Mouse (Mus musculus) embryonic facial prominence, embryonic 12.5 days (tissue): Measurements from ENCODE around the gene Ist1. TPM values are rescaled to one million over a fixed set of nuclear protein-coding genes. Genes with fewer than 3 reads are reported as not detected.
A peak's percentile ranks its signal among the peaks of the same experiment; 100 is the strongest.

Experiments
- ATAC-seq: fragments of 200-750 bp; cut with Nextera tagmentation; 2 replicates; pipeline ENCODE4 v1.8.0; 2017; ENCODE audit not compliant: insufficient number of reproducible peaks, insufficient read depth, low FRiP score, low TSS enrichment
- H3K27ac ChIP-seq: fragments of 300-500 bp; sonication (generic); 2 replicates; pipeline ENCODE4 v1.5.1; 2016; ENCODE audit warnings: mild to moderate bottlenecking
- H3K27me3 ChIP-seq: fragments of 300-500 bp; sonication (generic); 2 replicates; pipeline ENCODE4 v1.6.1; 2016; ENCODE audit warnings: mild to moderate bottlenecking, moderate library complexity
- H3K36me3 ChIP-seq: fragments of 300-500 bp; sonication (generic); 2 replicates; pipeline ENCODE4 v1.6.1; 2016; ENCODE audit warnings: mild to moderate bottlenecking
- H3K4me1 ChIP-seq: fragments of 300-500 bp; sonication (generic); 2 replicates; pipeline ENCODE4 v1.6.1; 2016
- H3K4me2 ChIP-seq: fragments of 300-500 bp; sonication (generic); replicated peaks from 2 replicates; pipeline ENCODE4 v1.6.1; 2016; ENCODE audit warnings: mild to moderate bottlenecking, moderate library complexity
- H3K4me3 ChIP-seq: fragments of 300-500 bp; sonication (generic); 2 replicates; pipeline ENCODE4 v1.5.1; 2016; ENCODE audit warnings: mild to moderate bottlenecking
- H3K9ac ChIP-seq: fragments of 300-500 bp; sonication (generic); 2 replicates; pipeline ENCODE4 v1.6.1; 2016; ENCODE audit warnings: mild to moderate bottlenecking, moderate library complexity
- H3K9me3 ChIP-seq: fragments of 300-500 bp; sonication (generic); 2 replicates; pipeline ENCODE4 v1.6.1; 2016; ENCODE audit warnings: mild to moderate bottlenecking, moderate library complexity
- WGBS: fragments of 180-500 bp; shearing (Covaris S2); methylation state at CpG from one replicate; pipeline ENCODE4 v1.1.7; 2016; 5-methylcytosine and 5-hydroxymethylcytosine counted together
- polyA plus RNA-seq: library from polyadenylated mRNA; unstranded; fragments of >200 nt; fragmentation: Nextera tagmentation; extraction: Ambion mirVana; gene quantifications from 2 replicates; pipeline ENCODE4 v1.2.1, GENCODE M21; 2016

Gene Ist1
- 157 and 165 TPM in 2 replicates for polyA plus RNA-seq

- Histone ChIP-seq H3K4me2 (peak within 1 kb of the TSS; percentile 80), H3K9ac (peak within 1 kb of the TSS; percentile 96), H3K36me3 (no peaks in the 10 kb centered on the region), H3K27ac (peak within 1 kb of the TSS; percentile 74), H3K4me1 (peaks cover 17% of the 10 kb centered on the region), H3K4me3 (peak within 1 kb of the TSS; percentile 99), H3K27me3 (no peaks in the 10 kb centered on the region; the same call in 1 of the 2 replicates), H3K9me3 (no peaks in the 10 kb centered on the region)
- WGBS = under 1% methylated on average over 57 of the region's 57 CpGs
- ATAC-seq = peak; percentile 92
Observed at GRCm38 (mm10) chr8:109693146-109693900, at the start of gene Ist1. Gene Ist1, minus strand, starts transcription at chr8:109693260.

GRCm38 (mm10) chr8:109738049-109738380 lies 45.0 kb upstream of the Ist1 start:
- Histone ChIP-seq H3K27me3 (no peaks in the 10 kb centered on the region), H3K9ac (no peak overlapping the region), H3K4me2 (peak overlapping the region; percentile 93), H3K4me3 (peak overlapping the region; percentile 93), H3K4me1 (peaks cover 14% of the 10 kb centered on the region), H3K9me3 (no peaks in the 10 kb centered on the region), H3K36me3 (peaks cover 18% of the 10 kb centered on the region), H3K27ac (no peak overlapping the region)
- no peak; the same call in 1 of the 2 replicates for ATAC-seq
- 92% methylated on average over 1 of the region's 1 CpGs for WGBS

- Histone ChIP-seq H3K4me2 (peak within 1 kb of the TSS; percentile 93), H3K4me3 (peak within 1 kb of the TSS; percentile 93), H3K9me3 (no peaks in the 10 kb centered on the region), H3K36me3 (peaks cover 24% of the 10 kb centered on the region), H3K9ac (peak within 1 kb of the TSS; percentile 95), H3K27me3 (no peaks in the 10 kb centered on the region), H3K27ac (peak within 1 kb of the TSS; percentile 57; the same call in 1 of the 2 replicates), H3K4me1 (peaks cover 14% of the 10 kb centered on the region)
- WGBS = under 1% methylated on average over 59 of the region's 59 CpGs
- peak; percentile 80 for ATAC-seq
Observed at GRCm38 (mm10) chr8:109737237-109738048, 44.4 kb upstream of the Ist1 start, which contains the start of gene Atxn1l. Gene Atxn1l, minus strand, starts transcription at chr8:109737739.

GRCm38 (mm10) chr8:109736819-109737218 lies 43.8 kb upstream of the Ist1 start:
- H3K4me2 ChIP-seq = peak overlapping the region; percentile 93
- H3K4me3 ChIP-seq = peak overlapping the region; percentile 93
- H3K36me3 ChIP-seq = peaks cover 30% of the 10 kb centered on the region
- ATAC-seq = no peak
- no peaks in the 10 kb centered on the region for H3K27me3 ChIP-seq
- H3K9ac ChIP-seq = peak overlapping the region; percentile 95
- 11% methylated on average over 8 of the region's 8 CpGs for WGBS
- H3K4me1 ChIP-seq = peaks cover 14% of the 10 kb centered on the region
- H3K9me3 ChIP-seq = no peaks in the 10 kb centered on the region
- no peak overlapping the region for H3K27ac ChIP-seq

GRCm38 (mm10) chr8:109734018-109734417 lies 41.0 kb upstream of the Ist1 start:
- no peak for ATAC-seq
- 88% methylated on average over 3 of the region's 3 CpGs for WGBS
- Histone ChIP-seq H3K9me3 (no peaks in the 10 kb centered on the region), H3K4me1 (peaks cover 14% of the 10 kb centered on the region), H3K4me2 (no peak overlapping the region), H3K4me3 (no peak overlapping the region), H3K27ac (no peak overlapping the region), H3K27me3 (no peaks in the 10 kb centered on the region), H3K9ac (no peak overlapping the region), H3K36me3 (peaks cover 41% of the 10 kb centered on the region)

DNA sequence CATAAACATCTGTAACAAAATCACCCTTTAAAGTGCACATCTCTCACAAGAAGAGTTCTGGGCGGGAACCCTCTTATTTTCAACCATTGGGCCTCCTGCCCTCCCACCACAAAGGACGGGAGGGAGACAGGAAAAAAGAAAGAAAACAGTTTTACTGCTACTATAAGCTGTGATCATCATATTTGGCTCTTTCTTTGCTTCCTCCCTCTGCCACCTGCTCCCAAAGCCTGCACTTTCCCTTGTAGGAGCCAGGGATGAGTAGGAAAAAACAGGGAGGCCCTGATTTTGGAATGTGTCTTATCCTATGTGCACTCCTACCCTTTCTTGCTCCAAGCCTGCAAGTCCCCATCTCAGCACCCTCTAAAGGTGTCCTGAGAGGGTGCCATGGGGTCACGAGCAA lies 38.0 kb upstream of the Ist1 start:
- Histone ChIP-seq H3K9me3 (no peaks in the 10 kb centered on the region), H3K9ac (no peak overlapping the region), H3K4me1 (peaks cover 4% of the 10 kb centered on the region), H3K36me3 (peaks cover 66% of the 10 kb centered on the region), H3K4me2 (no peak overlapping the region), H3K4me3 (no peak overlapping the region), H3K27ac (no peak overlapping the region), H3K27me3 (no peaks in the 10 kb centered on the region)
- WGBS = 83% methylated on average over 3 of the region's 3 CpGs
- ATAC-seq = no peak

- H3K4me1 ChIP-seq = no peaks in the 10 kb centered on the region
- H3K27me3 ChIP-seq = no peaks in the 10 kb centered on the region
- no peak overlapping the region for H3K27ac ChIP-seq
- no peak overlapping the region for H3K9ac ChIP-seq
- no peak overlapping the region for H3K4me2 ChIP-seq
- H3K9me3 ChIP-seq = no peaks in the 10 kb centered on the region
- 86% methylated on average over 3 of the region's 3 CpGs for WGBS
- H3K36me3 ChIP-seq = peaks cover 86% of the 10 kb centered on the region
- no peak for ATAC-seq
- no peak overlapping the region for H3K4me3 ChIP-seq
Observed at GRCm38 (mm10) chr8:109725106-109725505, 32.0 kb upstream of the Ist1 start.

DNA sequence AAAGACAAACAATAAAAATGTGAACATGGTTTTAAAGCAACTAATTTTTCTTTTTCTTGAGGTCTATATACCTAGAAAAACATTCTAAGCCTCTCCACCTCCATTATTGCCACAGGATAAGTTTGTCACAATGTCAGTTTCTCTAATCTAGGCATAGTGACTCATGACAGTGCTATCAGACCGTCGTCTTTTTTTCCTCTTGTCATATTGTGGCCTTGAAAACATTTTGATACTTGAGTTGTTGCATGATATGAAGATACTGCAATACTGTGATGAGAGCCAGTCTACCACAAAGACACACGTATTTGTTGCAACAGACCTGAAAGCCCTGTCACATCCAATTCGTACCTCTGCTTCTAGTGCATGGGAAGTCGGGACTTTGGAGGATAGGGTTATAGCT lies 21.9 kb upstream of the Ist1 start:
- H3K4me3 ChIP-seq = no peak overlapping the region
- H3K4me2 ChIP-seq = no peak overlapping the region
- no peaks in the 10 kb centered on the region for H3K4me1 ChIP-seq
- WGBS = 90% methylated on average over 5 of the region's 5 CpGs
- H3K27ac ChIP-seq = no peak overlapping the region
- no peaks in the 10 kb centered on the region for H3K9me3 ChIP-seq
- H3K27me3 ChIP-seq = no peaks in the 10 kb centered on the region
- peaks cover 88% of the 10 kb centered on the region for H3K36me3 ChIP-seq
- H3K9ac ChIP-seq = no peak overlapping the region
- ATAC-seq = no peak

DNA sequence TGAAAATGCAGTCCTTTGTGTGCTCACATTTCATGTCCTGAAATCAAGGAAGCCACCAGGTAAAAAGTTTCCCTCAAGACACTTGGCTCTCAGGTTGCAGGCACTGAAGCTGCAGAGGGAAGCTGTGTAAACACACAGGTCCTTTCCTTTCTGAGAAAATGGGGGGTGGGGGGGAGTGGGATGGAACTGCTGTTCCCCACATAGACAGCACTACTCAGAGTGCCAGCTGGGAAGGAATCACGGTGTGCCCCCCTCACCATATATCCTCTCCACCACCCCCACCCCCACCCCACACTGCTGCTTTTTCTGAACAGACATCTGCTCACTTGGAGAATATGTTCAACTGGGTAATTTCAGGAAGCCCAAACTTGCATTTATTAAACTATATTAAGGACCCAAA lies 19.5 kb upstream of the Ist1 start:
- Histone ChIP-seq H3K27me3 (no peaks in the 10 kb centered on the region), H3K4me3 (no peak overlapping the region), H3K9me3 (no peaks in the 10 kb centered on the region), H3K27ac (no peak overlapping the region), H3K9ac (no peak overlapping the region), H3K4me2 (no peak overlapping the region), H3K4me1 (peaks cover 12% of the 10 kb centered on the region), H3K36me3 (peaks cover 87% of the 10 kb centered on the region)
- ATAC-seq = no peak
- 80% methylated on average over 1 of the region's 1 CpGs for WGBS

- H3K9me3 ChIP-seq = no peaks in the 10 kb centered on the region
- H3K4me3 ChIP-seq = no peak overlapping the region
- no peak for ATAC-seq
- no peak overlapping the region for H3K9ac ChIP-seq
- H3K4me1 ChIP-seq = peaks cover 29% of the 10 kb centered on the region
- H3K27me3 ChIP-seq = no peaks in the 10 kb centered on the region
- 0 out of 2 replicates have a peak overlapping the region, but pooled peaks have one; percentile 0 for H3K4me2 ChIP-seq
- no peak overlapping the region for H3K27ac ChIP-seq
- H3K36me3 ChIP-seq = peaks cover 51% of the 10 kb centered on the region
- WGBS = 93% methylated on average over 4 of the region's 4 CpGs
Observed at GRCm38 (mm10) chr8:109707921-109708320, 14.9 kb upstream of the Ist1 start.

DNA sequence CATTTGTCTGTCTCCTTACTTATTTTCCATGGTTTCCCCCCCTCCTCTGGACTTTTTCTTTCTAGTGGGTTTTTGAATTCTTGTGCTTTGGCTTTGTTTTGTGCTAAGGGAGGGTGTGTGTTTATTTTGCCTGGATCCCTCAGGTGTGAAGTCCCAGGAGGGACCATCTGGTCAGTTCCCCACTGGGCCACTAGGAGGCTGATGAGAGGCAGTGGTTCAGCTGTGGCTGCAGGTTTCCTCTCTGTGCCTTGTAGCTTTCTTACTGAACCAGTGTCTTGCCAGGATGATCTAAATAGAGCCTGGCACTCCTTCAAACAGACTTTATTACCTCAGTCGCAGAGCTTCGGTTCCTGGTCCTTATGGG lies 13.8 kb upstream of the Ist1 start:
- WGBS = 21% methylated on average over 2 of the region's 2 CpGs
- Histone ChIP-seq H3K9me3 (no peaks in the 10 kb centered on the region), H3K4me1 (peaks cover 29% of the 10 kb centered on the region), H3K27ac (no peak overlapping the region), H3K4me2 (peak overlapping the region; percentile 87), H3K9ac (peak overlapping the region; percentile 96; the same call in 1 of the 2 replicates), H3K4me3 (peak overlapping the region; percentile 93), H3K36me3 (peaks cover 40% of the 10 kb centered on the region), H3K27me3 (no peaks in the 10 kb centered on the region)
- ATAC-seq = 0 out of 2 replicates have a peak, but pooled peaks have one; percentile 35
